Mouse (Mus musculus) left cerebral cortex, adult 2 months (tissue): Measurements from ENCODE around the gene Itpr3. TPM values are rescaled to one million over a fixed set of nuclear protein-coding genes. Genes with fewer than 3 reads are reported as not detected.

Experiments used
- DNase-seq, 2 experiments: peaks; one replicate each; pipeline ENCODE4 v3.0.0; 2021 to 2022; ENCODE audit warnings: low spot score in 2 of 2, mixed read lengths in 1 of 2; ENCODE audit errors: extremely low spot score in 1 of 2
- H3K27ac ChIP-seq: fragments of 200-600 bp; 2 replicates; pipeline ENCODE4 v1.8.1; 2022
- H3K4me3 ChIP-seq: fragments of 200-600 bp; 2 replicates; pipeline ENCODE4 v1.8.1; 2022
- CTCF ChIP-seq: fragments of 200-600 bp; IDR thresholded peaks from 2 replicates; pipeline ENCODE4 v1.8.1; 2022; ENCODE audit warnings: antibody characterized with exemption, mild to moderate bottlenecking, moderate library complexity
- intact Hi-C: fragments of 180-260 bp; cut with DNase I; formaldehyde crosslinking; loops from one replicate; pipeline ENCODE4 v1.15.1; 2025
- total RNA-seq, 2 experiments: library from RNA; stranded (reverse); gene quantifications; 2 replicates each; pipeline ENCODE4 v1.2.3; 2021

Gene Itpr3
- total RNA-seq, 2 experiments from 2014 or later = 2.2 to 3.3 TPM

GRCm38 (mm10) chr17:27057517-27058055 is 482 bp downstream of the Itpr3 start:
- TF ChIP-seq CTCF = no peak
- peak overlapping the region; percentile 48 for H3K4me3 ChIP-seq
- intact Hi-C loops = no loop called here
- H3K27ac ChIP-seq = peak overlapping the region; percentile 32
- DNase-seq = no peak

GRCm38 (mm10) chr17:27060698-27061097 is 3.6 kb downstream of the Itpr3 start:
- no peak overlapping the region for H3K4me3 ChIP-seq
- DNase-seq = no peak
- intact Hi-C loops = no loop called here
- no peak overlapping the region for H3K27ac ChIP-seq
- no peak for TF ChIP-seq CTCF

- no peak for DNase-seq
- TF ChIP-seq CTCF = no peak; the same call in 1 of the 2 replicates
- Histone ChIP-seq H3K27ac (no peak overlapping the region), H3K4me3 (no peak overlapping the region)
- intact Hi-C loops = no loop called here
Observed at GRCm38 (mm10) chr17:27061727-27062126, 4.6 kb downstream of the Itpr3 start.

GRCm38 (mm10) chr17:27062684-27063083 is 5.6 kb downstream of the Itpr3 start:
- TF ChIP-seq CTCF = no peak
- intact Hi-C loops = no loop called here
- Histone ChIP-seq H3K27ac (no peak overlapping the region), H3K4me3 (no peak overlapping the region)
- no peak for DNase-seq

GRCm38 (mm10) chr17:27063717-27064116 is 6.6 kb downstream of the Itpr3 start:
- no peak overlapping the region for H3K27ac ChIP-seq
- DNase-seq = no peak
- intact Hi-C loops = no loop called here
- H3K4me3 ChIP-seq = no peak overlapping the region
- TF ChIP-seq CTCF = no peak

GRCm38 (mm10) chr17:27064195-27064594 is 7.1 kb downstream of the Itpr3 start:
- intact Hi-C loops = no loop called here
- TF ChIP-seq CTCF = no peak
- Histone ChIP-seq H3K4me3 (no peak overlapping the region), H3K27ac (no peak overlapping the region)
- DNase-seq = no peak

- Histone ChIP-seq H3K4me3 (no peak overlapping the region), H3K27ac (no peak overlapping the region)
- DNase-seq = no peak
- no peak for TF ChIP-seq CTCF
- intact Hi-C loops = no loop called here
Observed at GRCm38 (mm10) chr17:27066065-27066464, 9.0 kb downstream of the Itpr3 start.

GRCm38 (mm10) chr17:27069071-27069470 is 12.0 kb downstream of the Itpr3 start:
- H3K4me3 ChIP-seq = no peak overlapping the region
- TF ChIP-seq CTCF = no peak
- no peak overlapping the region for H3K27ac ChIP-seq
- intact Hi-C loops = no loop called here
- no peak for DNase-seq

- Histone ChIP-seq H3K27ac (no peak overlapping the region), H3K4me3 (no peak overlapping the region)
- TF ChIP-seq CTCF = no peak
- intact Hi-C loops = no loop called here
- no peak for DNase-seq
Observed at GRCm38 (mm10) chr17:27070913-27071312, 13.8 kb downstream of the Itpr3 start.

GRCm38 (mm10) chr17:27071630-27072029 is 14.5 kb downstream of the Itpr3 start:
- H3K4me3 ChIP-seq = no peak overlapping the region
- H3K27ac ChIP-seq = no peak overlapping the region
- no peak for DNase-seq
- intact Hi-C loops = no loop called here
- peak; percentile 65 for TF ChIP-seq CTCF

GRCm38 (mm10) chr17:27072363-27072762 is 15.3 kb downstream of the Itpr3 start:
- intact Hi-C loops = no loop called here
- DNase-seq = peak in 1 of 2 experiments; percentile 36
- no peak for TF ChIP-seq CTCF
- no peak overlapping the region for H3K4me3 ChIP-seq
- H3K27ac ChIP-seq = no peak overlapping the region

- intact Hi-C loops = no loop called here
- Histone ChIP-seq H3K4me3 (no peak overlapping the region), H3K27ac (no peak overlapping the region)
- DNase-seq = no peak
- TF ChIP-seq CTCF = no peak
Observed at GRCm38 (mm10) chr17:27073126-27073525, 16.0 kb downstream of the Itpr3 start.

- DNase-seq = no peak
- Histone ChIP-seq H3K27ac (no peak overlapping the region), H3K4me3 (no peak overlapping the region)
- intact Hi-C loops = no loop called here
- no peak for TF ChIP-seq CTCF
Observed at GRCm38 (mm10) chr17:27073778-27074177, 16.7 kb downstream of the Itpr3 start.

- no peak overlapping the region for H3K4me3 ChIP-seq
- DNase-seq = no peak
- H3K27ac ChIP-seq = no peak overlapping the region
- no peak for TF ChIP-seq CTCF
- intact Hi-C loops = no loop called here
Observed at GRCm38 (mm10) chr17:27074236-27074635, 17.1 kb downstream of the Itpr3 start.
